Mouse (Mus musculus): ENCODE data around the gene Egr2.
A peak's percentile ranks its signal among the peaks of the same experiment; 100 is the strongest.

The Egr2 gene

GRCm38 (mm10) chr10:67538585-67539400 is 3.5 kb downstream of the Egr2 start:
- peak; percentile 7 to 24 for DNase-seq (ENCODE audit: low spot score in 2 of 2)

- no peak for DNase-seq (ENCODE audit: low spot score in 2 of 2)
Measured at GRCm38 (mm10) chr10:67539401-67539730, 4.1 kb downstream of the Egr2 start.

GRCm38 (mm10) chr10:67540591-67540990 is 5.3 kb downstream of the Egr2 start:
- DNase-seq (ENCODE audit: low spot score in 2 of 2), result no peak

- no peak for DNase-seq (ENCODE audit: low spot score in 2 of 2)
Measured at GRCm38 (mm10) chr10:67547850-67548260, 12.6 kb downstream of the Egr2 start.

GRCm38 (mm10) chr10:67548261-67548854 is 13.1 kb downstream of the Egr2 start:
- DNase-seq (ENCODE audit: low spot score in 2 of 2), result peak; percentile 38 to 46

GRCm38 (mm10) chr10:67548877-67549731 is 13.8 kb downstream of the Egr2 start, which contains the start of gene Ado:
Gene Ado, minus strand, starts transcription at chr10:67548955.
- DNase-seq (ENCODE audit: low spot score in 2 of 2), result peak; percentile 81 to 82

GRCm38 (mm10) chr10:67558053-67558452 is 22.8 kb downstream of the Egr2 start:
- no peak for DNase-seq (ENCODE audit: low spot score in 2 of 2)

- no peak for DNase-seq (ENCODE audit: low spot score in 2 of 2)
Measured at GRCm38 (mm10) chr10:67559765-67560394, 24.6 kb downstream of the Egr2 start.

GRCm38 (mm10) chr10:67561185-67561584 is 25.9 kb downstream of the Egr2 start:
- no peak for DNase-seq (ENCODE audit: low spot score in 2 of 2)

- no peak for DNase-seq (ENCODE audit: low spot score in 2 of 2)
Measured at GRCm38 (mm10) chr10:67564509-67564908, 29.2 kb downstream of the Egr2 start.

- peak; percentile 27 to 40 for DNase-seq (ENCODE audit: low spot score in 2 of 2)
Measured at GRCm38 (mm10) chr10:67566104-67566503, 30.8 kb downstream of the Egr2 start.

GRCm38 (mm10) chr10:67569539-67569938 is 34.3 kb downstream of the Egr2 start:
- DNase-seq (ENCODE audit: low spot score in 2 of 2), result no peak

GRCm38 (mm10) chr10:67571443-67571842 is 36.2 kb downstream of the Egr2 start:
- no peak for DNase-seq (ENCODE audit: low spot score in 2 of 2)

GRCm38 (mm10) chr10:67573310-67573709 is 38.0 kb downstream of the Egr2 start:
- DNase-seq (ENCODE audit: low spot score in 2 of 2), result no peak

GRCm38 (mm10) chr10:67579830-67580229 is 44.6 kb downstream of the Egr2 start:
- DNase-seq (ENCODE audit: low spot score in 2 of 2), result no peak

- DNase-seq (ENCODE audit: low spot score in 2 of 2), result peak; percentile 63
Measured at GRCm38 (mm10) chr10:67581698-67582285, 46.5 kb downstream of the Egr2 start.

GRCm38 (mm10) chr10:67585873-67586610 is 50.8 kb downstream of the Egr2 start:
- DNase-seq (ENCODE audit: low spot score in 2 of 2), result peak; percentile 45 to 68
